Mouse (Mus musculus) kidney, adult 11 months (tissue): Measurements from ENCODE around the gene Cpb2.

Experiments used
- DNase-seq: peaks from one replicate; pipeline ENCODE4 v3.0.0; 2022

Gene Cpb2

GRCm38 (mm10) chr14:75250432-75250831 is 8.3 kb downstream of the Cpb2 start:
- DNase-seq, result no peak

- DNase-seq, result peak; percentile 5
Measured at GRCm38 (mm10) chr14:75256521-75256920, 14.4 kb downstream of the Cpb2 start.

- DNase-seq, result no peak
Measured at GRCm38 (mm10) chr14:75269531-75269930, 27.4 kb downstream of the Cpb2 start.

- no peak for DNase-seq
Measured at GRCm38 (mm10) chr14:75279716-75280115, 37.6 kb downstream of the Cpb2 start.

- DNase-seq, result no peak
Measured at GRCm38 (mm10) chr14:75280406-75280805, 38.3 kb downstream of the Cpb2 start.

- no peak for DNase-seq
Measured at GRCm38 (mm10) chr14:75283609-75284192, 41.6 kb downstream of the Cpb2 start.

GRCm38 (mm10) chr14:75284193-75284915 is 42.3 kb downstream of the Cpb2 start, which contains the start of gene Zc3h13:
TSS of gene Zc3h13 (plus strand) at chr14:75284373.
- DNase-seq, result peak; percentile 91

- no peak for DNase-seq
Measured at GRCm38 (mm10) chr14:75301081-75301480, 59.0 kb downstream of the Cpb2 start.

GRCm38 (mm10) chr14:75303807-75304206 is 61.7 kb downstream of the Cpb2 start:
- DNase-seq, result no peak

- DNase-seq, result no peak
Measured at GRCm38 (mm10) chr14:75307855-75308254, 65.8 kb downstream of the Cpb2 start.

GRCm38 (mm10) chr14:75309336-75309992 is 67.4 kb downstream of the Cpb2 start:
- DNase-seq, result peak; percentile 25

- DNase-seq, result no peak
Measured at GRCm38 (mm10) chr14:75314484-75314883, 72.4 kb downstream of the Cpb2 start.

GRCm38 (mm10) chr14:75318736-75319135 is 76.6 kb downstream of the Cpb2 start:
- DNase-seq, result no peak

GRCm38 (mm10) chr14:75320269-75320668 is 78.2 kb downstream of the Cpb2 start:
- DNase-seq, result no peak

GRCm38 (mm10) chr14:75323354-75323753 is 81.3 kb downstream of the Cpb2 start:
- no peak for DNase-seq

GRCm38 (mm10) chr14:75328062-75328461 is 86.0 kb downstream of the Cpb2 start:
- no peak for DNase-seq

GRCm38 (mm10) chr14:75330621-75331020 is 88.5 kb downstream of the Cpb2 start:
- DNase-seq, result no peak
